8 mouse cellular contexts compared by ENCODE assay signal in the genomic region with DNA sequence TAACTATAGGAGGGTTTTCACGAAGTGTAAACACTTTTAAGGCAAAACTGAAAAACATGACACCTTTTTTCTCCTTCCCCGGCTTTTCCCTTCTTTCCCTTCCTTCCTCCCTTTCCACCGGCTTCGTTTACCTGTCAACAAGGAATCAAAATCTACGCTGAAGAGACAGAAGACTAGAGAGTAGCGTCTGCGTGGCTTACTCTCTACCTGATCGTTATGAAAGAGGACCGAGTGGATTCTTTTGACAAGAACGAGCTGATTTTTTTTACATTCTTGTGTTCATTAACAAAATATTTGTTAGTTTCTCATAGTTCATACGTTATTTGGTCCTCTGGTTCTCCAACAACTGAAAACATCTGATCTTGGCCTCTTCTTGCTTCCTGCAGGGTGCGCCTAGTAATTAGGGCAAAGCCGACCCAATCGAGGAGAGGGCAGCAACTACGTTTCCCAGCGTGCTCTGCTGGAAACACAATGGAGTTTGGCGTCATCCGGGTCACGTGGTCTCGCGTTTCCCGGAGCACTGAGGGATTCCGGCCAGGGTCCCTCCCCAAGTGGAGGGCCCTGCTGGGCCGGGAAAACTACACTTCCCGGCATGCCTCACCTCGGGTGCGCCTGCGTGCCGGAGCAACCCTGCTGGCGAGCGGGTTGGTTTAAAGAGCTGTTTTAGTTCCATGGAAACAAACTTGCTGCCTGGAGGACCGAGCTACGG. TPM values are rescaled to one million over a fixed set of nuclear protein-coding genes. Genes with fewer than 3 reads are reported as not detected.
DNase-seq lines count a peak whose midpoint lies in the region; ATAC-seq and TF ChIP-seq lines count a peak whose summit lies in the region.

A gene (plus strand): TSS at position 526 of the 709 bp plus-strand sequence.

- TF ChIP-seq CTCF in gastrocnemius, adult 2 months (IDR thresholded peaks at IDR 0.05): no peak

- H3K27me3 ChIP-seq in hindbrain, embryonic 16.5 days (replicated peaks; ENCODE audit: control insufficient read depth, insufficient read depth, low read length): no peaks in the 10 kb centered on the region

- intact Hi-C loops in gastrocnemius, adult 2 months (cut with DNase I): no loop called here

- peak within 1 kb of the TSS; percentile 44 for H3K27ac ChIP-seq in gastrocnemius, adult 2 months
- no peak within 1 kb of the TSS for H3K27ac ChIP-seq in hindbrain, embryonic 16.5 days (ENCODE audit: low read depth, low read length)

- peak within 1 kb of the TSS; percentile 94 for H3K4me2 ChIP-seq in hindbrain, embryonic 16.5 days (ENCODE audit: low read length)

- peak within 1 kb of the TSS; percentile 73 for H3K4me3 ChIP-seq in gastrocnemius, adult 2 months
- peak within 1 kb of the TSS; percentile 64 for H3K4me3 ChIP-seq in hindbrain, embryonic 16.5 days (ENCODE audit: low read length)

- peaks cover 4% of the 10 kb centered on the region for H3K4me1 ChIP-seq in hindbrain, embryonic 16.5 days (ENCODE audit: control insufficient read depth, insufficient read depth, low read depth, low read length)

- ATAC-seq in hindbrain, embryonic 16.5 days: peak; percentile 100

- 16% methylated on average over 33 of the region's 33 CpGs for WGBS in hindbrain, embryonic 16.5 days

- H3K36me3 ChIP-seq in hindbrain, embryonic 16.5 days (ENCODE audit: control insufficient read depth, insufficient read depth, low read length): no peaks in the 10 kb centered on the region

- H3K9ac ChIP-seq in hindbrain, embryonic 16.5 days (ENCODE audit: low read depth, low read length): peak within 1 kb of the TSS; percentile 68

- peak; percentile 98 for DNase-seq in ZHBTc4 (ENCODE audit: low read depth, low spot score)
- DNase-seq in cerebellum, postnatal 36 days: peak; percentile 97 to 98
- DNase-seq in gastrocnemius, adult 2 months: peak; percentile 98
- peak; percentile 97 for DNase-seq in left cerebral cortex, adult 11 months (ENCODE audit: low spot score)
- peak; percentile 99 for DNase-seq in lung, postnatal 36 days
- peak; percentile 95 for DNase-seq in retina, embryonic 14.5 days (ENCODE audit: low spot score)
- peak; percentile 75 to 86 for DNase-seq in thymus, postnatal 36 days

- H3K9me3 ChIP-seq in hindbrain, embryonic 16.5 days (ENCODE audit: control insufficient read depth, low read length): no peaks in the 10 kb centered on the region

RNA-seq across cellular contexts. Expression of the gene that starts here (rescaled TPM):
- under 1 TPM in 1 of 2 experiments, not detected in 1; 0.22 TPM for total RNA-seq in gastrocnemius, adult 2 months (2021)
- 0.11 and 0.21 TPM in 2 replicates for polyA plus RNA-seq in hindbrain, embryonic 16.5 days (2015; fragmentation: Nextera tagmentation; extraction: Ambion mirVana)

Comparison
In these comparisons a context has a peak if more than half of its experiments do, and no peak if none do; other contexts are left out.
1. Peak in DNase-seq, H3K4me3 ChIP-seq and H3K27ac ChIP-seq in gastrocnemius, adult 2 months; RNA of the gene not detected or under 1 TPM.
2. Peak in ATAC-seq, H3K4me3 ChIP-seq, H3K9ac ChIP-seq and H3K4me2 ChIP-seq in hindbrain, embryonic 16.5 days; RNA of the gene not detected or under 1 TPM.